Mouse (Mus musculus) lung, postnatal 14 days (tissue): Measurements from ENCODE around the gene Dna2.
"Not testable (repeated sequence)": the region's sequence is repeated elsewhere in the genome, so short reads cannot be mapped to it uniquely, and the experiment has no call there.

Experiments used
- DNase-seq: peaks from one replicate; pipeline ENCODE4 v3.0.0; 2021

Dna2 gene

DNA sequence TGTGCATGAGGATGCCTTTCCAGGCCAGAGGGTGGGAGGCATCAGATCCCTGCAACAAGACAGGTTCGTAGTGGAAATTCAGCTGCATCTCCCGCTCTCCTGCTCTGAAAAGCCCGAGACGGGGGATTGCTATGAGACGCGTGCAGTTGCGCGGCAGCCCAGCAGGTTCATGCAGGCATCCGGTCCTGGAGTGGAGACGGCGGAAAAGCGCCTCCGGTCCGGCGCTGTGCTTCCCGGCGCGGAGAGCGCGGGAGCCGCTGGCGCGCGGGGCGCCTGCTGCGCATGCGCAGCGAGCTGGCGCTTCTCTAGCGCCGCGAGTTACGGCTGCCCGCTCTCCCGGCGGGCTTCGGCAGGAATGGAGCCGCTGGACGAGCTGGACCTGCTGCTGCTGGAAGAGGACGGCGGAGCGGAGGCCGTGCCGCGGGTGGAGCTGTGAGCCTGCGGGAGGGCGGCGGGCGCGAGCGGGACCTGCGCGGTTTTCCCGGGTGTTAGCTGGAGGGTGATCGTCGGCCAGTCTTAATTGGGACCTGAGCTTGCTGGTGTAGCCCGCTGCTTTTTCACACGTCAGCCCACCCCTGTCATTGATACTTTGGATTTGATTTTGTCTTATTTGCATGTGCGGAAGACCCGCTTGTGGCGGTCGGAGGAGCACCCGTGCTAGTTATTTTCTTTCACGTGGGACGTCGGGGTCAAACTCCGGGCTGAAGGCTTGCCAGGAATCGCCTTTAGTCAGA is at the start of gene Dna2:
Dna2 (plus strand) TSS at position 289 of the 734 bp plus-strand sequence.
- DNase-seq = peak; percentile 75

DNA sequence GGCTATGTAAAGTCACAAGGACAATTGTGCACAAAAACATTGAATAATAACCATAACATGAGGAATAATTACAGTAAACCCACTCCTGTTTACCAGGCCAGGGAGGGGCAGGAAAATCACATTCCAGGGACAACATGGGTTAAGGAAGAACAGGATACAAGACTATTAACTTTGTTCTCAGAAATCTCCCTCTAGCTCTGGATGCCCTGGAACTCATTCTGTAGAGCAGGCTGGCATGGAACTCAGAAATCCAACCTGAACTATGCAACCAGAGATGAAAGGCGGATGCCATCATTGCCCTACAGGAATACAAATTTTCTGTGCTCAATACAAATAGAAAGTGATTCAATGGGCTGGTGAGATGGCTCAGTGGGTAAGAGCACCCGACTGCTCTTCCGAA is 49.4 kb upstream of the Dna2 start:
- no peak for DNase-seq

DNA sequence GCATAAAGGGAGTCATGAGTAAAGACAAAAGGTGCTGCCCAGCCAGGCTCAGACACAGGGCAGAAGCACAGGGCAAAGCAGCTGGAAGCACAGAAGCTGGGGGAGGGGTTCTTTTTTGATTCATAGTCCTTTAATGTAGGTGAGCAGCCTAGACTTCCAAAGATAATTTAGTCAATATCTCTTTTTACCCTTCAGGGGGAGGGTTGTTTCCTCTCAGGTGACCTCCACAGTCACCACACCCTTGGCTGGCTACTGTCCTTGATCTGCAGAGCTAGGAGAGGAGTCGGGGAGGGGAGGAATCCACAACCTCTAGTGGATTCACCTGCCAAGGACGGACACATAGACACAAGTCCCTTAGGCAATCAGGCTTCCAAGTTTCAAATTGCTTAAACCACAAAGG is 48.8 kb upstream of the Dna2 start:
- no peak for DNase-seq

DNA sequence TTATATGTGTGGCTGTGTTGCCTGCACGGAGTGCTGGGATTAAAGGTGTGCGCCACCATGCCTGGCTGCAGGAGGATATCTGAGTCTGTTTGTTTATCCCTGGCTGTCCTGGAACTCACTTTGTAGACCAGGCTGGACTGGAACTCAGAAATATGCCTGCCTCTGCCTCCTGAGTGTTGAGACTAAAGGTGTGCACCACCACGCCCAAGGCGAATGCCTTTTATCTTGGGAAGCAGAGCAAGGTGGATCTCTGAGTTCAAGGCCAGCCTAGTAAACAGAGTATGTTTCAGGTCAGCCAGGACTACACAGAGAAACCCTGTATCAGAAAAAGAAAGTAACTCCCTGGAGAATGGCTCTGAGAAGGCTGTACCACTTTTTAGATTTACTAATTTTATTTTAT is 46.7 kb upstream of the Dna2 start:
- DNase-seq = no peak

DNA sequence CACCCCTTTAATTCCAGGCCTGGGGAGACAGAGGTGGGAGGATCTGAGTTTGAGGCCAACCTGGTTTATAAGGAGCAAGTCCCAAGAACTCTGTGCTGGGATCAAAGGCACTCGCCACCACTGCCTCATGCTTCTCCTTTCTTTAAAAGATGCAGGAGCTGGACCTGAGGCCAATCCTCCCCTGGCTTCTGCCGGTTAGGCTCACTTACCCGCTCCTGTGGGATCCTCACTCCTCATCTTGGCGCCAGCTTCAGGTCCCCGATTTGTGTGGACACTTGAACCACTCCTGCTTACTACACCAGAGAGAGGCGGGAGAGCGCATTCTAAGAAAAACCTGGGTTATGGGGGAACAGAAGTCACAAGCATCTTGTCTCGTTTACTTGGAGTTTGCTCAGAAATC is 45.0 kb upstream of the Dna2 start:
- DNase-seq = no peak

DNA sequence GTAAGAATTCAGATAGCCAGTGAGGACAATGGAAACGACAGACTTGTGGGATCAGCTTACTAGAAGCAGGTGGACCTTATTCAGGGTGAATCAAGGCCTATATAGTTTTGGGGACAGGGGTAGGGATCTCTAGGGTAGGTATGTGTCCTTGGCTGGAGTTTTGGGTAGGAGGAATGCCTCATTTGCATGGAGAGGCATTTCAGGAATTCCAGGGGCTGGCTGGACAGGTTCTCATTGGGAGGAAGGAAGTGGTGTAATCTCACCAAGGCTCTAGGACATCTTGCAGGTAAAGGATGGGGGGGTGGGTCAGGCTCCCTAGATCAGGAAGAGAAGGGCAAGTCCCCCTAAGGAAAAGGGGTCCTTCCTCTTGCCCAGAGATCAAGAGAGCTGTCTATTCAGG is 44.0 kb upstream of the Dna2 start:
- no peak for DNase-seq

DNA sequence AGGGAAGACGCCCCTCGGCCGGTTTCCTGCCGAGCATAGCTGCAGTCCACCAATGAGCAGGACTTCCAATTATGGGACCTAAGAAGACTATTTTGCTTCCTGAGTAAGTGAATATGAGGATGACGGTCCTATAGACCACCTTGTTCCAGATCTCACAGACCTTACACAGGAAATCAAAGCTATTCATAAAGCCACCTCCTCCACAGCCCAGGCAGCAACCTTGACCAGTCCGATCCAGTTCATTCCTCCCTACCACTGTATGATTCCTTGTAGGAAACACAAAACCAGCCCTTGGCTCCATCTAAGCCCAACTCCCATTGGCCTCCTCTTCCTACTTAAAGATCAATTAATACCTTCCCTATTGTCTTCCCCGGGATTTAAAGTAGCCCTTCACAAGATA is 40.5 kb upstream of the Dna2 start:
- DNase-seq = no peak

DNA sequence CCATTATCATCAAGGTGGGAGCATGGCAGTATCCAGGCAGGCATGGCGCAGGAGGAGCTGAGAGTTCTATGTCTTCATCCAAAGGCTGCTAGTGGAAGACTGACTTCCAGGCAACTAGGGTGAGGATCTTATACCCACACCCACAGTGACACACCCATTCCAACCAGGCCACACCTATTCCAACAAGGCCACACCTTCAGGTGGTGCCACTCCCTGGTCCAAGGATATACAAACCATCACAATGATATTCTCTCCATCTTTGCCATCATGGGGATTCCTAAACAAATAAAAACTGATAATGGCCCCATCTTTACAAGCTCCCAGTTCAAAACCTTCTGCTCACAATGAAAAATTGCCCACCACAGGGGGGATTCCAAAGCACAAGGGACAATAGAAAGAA is 37.9 kb upstream of the Dna2 start, which contains the start of gene Tet1:
Tet1 (minus strand) TSS at position 101 of the 400 bp plus-strand sequence.
- not testable (repeated sequence) for DNase-seq

DNA sequence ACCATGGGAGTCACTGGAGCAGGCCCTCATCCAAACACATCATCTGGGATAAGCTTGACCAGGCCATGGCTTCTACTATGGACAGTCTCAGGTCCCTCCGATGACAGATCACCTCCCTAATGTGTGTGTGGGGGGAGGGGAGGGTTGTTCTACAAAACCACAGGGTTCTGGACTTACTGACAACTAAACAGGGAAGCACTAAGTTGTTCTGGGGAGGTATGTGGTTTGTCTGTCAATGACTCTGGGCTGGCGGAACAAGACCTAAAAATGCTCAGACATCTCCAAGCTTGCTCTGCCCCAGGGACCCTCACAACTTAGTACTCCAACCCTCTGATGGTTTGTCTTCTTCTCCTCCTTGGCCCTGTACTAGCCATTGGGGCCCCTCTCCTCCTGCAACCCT is 35.7 kb upstream of the Dna2 start:
- no peak for DNase-seq

DNA sequence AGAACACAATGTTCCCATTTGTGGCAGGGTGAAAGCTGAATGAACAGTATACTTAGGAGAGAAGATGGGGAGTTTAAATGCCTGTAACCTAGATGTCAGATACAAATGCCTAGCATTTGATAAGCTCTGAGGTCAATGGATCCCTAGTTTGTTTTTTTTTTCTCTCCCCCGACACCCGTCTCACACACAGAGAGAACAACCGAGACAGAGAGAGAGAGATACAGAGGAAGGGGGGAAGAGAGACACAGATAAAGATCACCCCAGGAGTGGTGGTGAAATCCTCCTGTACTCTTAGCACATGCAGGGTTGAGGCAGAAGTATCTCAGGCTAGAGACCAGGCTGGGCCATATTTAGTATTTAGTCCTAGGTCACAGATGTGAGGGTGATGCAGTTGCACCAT is 27.8 kb upstream of the Dna2 start:
- DNase-seq = no peak

DNA sequence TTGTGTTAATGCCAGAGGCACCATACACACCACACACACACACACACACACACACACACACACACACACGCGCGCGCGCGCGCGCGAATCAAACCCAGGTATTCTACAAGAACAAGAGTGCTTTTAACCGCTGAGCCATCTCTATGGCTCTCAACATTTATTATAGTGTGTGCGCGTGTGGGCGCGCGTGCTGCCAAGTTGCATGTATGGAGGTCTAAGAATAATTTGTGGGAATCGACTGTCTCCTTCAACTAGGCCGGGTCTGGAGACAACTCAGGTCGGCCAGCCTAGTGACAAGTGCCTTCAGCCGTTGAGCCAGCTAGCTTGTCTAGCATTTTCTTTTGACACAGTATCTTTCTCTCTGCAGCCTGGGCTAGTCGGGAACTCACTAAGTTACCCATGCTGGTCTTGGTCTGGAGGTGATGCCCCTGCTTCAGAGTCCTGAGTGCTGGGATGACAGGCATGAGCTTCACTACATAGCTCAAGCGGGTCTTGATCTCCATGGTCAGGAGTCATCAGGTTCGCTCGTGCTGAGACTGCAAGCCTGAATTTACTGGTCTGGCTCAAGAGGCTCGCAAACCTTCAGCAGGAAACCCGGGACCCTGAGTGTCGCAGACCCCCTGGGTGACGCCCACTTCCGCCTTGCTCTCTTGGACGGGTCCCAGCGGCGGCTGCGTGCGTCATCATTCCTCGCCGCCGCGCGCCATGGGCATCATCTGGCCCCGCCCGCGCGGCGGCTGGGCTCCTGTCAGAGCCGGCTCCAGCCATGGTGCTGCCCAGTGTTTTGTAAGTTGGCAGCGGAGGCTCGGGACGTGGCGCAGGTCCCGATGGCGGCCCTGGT is 26.7 kb upstream of the Dna2 start, which contains the start of gene Slc25a16:
Slc25a16 (plus strand) TSS at position 709 of the 841 bp plus-strand sequence.
- peak; percentile 91 for DNase-seq

DNA sequence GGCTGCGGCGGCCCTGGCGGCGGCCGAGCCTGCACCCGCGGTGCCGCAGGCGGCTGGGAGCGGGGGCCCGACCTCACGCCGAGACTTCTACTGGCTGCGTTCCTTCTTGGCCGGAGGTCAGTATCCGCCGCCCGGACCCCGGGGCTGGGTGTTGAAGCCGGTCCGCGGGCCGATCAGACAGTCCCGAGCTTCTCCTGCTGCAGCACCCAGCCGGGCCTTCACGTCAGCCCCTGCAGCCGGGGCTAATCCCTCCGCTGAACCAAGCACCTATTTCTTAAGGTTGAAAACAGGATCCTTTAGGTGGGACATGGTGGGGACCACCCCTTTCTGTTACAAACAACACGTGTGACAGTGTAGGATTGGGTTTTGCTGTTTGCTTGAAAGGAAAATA is 26.1 kb upstream of the Dna2 start:
- DNase-seq = no peak

DNA sequence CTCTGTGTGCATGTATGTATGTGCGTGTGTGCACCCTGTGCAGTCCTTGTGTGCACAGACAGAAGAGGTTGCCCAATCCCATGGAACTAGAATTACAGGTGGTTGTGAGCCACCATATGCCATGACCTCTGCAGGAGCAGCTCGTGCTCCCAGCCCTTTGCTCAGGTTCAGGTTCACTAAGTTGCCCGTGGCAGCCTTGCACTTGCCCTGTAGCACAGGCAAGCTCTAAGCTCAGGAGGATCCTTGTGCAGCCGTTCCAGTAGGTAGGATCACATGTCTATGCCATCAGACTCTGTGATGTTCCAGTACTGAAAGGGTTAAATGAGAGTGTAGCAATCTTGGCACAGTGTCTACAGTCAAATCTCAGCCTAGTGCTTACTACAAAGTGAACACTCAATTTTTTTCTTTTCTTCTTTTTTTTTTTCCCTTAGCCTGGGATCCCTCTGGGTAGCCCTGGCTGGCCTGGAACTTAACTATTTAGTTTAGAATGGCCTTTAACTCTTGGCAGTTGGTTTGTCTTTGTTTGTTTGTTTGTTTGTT is 22.7 kb upstream of the Dna2 start:
- no peak for DNase-seq

DNA sequence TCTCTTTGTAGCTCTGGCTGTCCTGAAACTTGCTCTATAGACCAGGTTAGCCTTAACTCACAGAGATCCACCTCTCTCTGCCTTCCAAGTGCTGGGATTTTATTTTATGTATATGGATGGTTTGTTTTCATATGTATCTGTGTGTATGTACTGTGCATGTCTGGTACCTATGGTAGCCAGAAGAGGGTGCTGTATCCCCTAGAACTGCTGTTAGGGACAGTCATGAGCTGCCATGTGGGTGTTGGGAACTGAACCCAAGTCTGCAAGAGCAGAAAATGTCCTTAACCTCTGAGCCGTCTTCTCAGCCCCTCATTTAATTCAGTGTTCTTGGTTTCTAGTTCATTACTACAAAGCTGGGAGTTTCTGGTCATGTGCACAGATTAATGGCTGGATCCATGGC is 14.4 kb upstream of the Dna2 start:
- no peak for DNase-seq

DNA sequence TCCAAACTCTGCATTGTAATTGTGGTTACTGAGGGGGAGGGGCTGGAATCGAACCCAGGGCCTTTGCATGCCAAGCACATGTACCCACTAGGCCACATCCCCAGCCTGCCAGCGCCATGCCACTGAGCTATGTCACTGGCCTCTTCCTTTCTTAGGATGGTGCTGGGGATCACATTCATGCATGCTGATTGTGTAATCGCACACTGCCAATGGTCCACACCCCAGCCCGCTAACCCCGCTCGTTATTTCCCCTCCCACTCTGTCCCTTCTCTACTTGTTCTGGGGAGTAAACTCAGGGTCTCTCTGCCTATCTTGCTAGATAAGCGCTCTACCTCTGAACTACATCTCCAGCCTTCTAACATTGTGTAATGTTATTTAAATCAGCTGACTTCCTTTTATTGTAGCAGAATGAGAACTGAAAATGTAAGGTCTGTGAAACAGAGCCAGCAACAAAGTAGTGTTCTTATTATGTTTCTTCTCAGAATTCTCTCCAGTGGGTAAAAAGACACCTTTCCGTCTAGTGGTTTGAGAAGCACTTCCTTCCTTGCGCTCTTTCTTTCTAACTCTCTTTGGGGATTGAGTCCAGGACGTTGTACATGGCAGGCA is 1.7 kb upstream of the Dna2 start:
- DNase-seq = no peak

DNA sequence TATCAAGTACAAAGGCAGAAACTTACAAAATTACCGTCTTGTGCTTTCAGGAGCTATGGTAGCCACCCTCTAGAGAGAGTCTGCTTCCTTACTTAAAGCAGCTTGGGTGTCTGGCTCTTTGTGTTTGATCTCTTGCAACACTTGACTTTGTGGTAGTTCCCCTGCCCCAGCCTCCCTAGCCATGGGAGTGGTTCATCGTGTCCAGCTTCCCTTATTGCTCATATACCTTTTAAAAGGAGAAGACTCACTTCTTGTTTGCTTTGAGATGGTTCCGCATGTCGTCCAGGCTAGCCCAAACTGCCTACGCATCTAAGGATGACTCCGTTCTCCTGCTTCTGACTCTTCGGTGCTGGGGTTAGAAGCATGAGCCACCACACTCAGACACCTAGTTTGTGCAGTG is 1.7 kb downstream of the Dna2 start:
- peak; percentile 3 for DNase-seq

DNA sequence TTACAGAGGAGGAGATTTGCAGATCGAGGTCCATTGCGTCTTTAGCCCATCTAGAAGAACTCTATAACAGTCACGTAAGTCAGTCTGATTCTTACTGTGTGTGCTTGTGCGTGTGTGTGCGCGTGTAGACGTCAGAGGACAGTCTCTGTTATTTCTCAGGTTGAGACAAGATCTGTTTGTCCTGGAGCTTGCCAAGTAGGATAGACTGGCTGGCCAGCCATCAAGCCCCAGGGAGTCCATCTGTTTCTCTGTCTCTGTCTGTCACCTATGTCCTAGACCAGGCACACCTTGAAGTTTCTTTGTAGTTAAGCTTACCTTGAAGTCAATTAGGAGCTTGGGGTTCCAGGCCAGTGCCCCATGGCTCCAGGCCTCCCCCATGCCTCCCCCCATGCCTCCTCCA is 17.1 kb downstream of the Dna2 start:
- DNase-seq = no peak

DNA sequence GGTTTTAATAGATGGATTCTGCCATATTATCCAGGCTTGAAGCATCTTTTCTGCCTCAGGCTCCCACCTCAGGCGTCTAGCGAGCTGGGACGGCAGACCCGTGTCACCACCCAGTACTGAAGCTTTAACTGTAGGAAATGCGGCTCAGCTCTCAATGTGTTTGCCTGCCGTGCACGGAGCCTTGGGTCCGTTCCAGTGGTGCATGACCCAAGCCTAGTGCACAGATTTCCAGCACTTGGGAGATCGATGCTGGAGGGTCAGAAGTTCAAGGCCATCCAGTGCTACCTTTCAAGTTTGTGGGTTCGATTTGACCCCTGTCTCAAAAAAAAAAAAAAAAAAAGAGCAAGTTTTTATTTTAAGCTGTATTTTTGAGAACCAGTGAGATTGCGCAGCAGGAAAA is 19.0 kb downstream of the Dna2 start:
- DNase-seq = no peak

DNA sequence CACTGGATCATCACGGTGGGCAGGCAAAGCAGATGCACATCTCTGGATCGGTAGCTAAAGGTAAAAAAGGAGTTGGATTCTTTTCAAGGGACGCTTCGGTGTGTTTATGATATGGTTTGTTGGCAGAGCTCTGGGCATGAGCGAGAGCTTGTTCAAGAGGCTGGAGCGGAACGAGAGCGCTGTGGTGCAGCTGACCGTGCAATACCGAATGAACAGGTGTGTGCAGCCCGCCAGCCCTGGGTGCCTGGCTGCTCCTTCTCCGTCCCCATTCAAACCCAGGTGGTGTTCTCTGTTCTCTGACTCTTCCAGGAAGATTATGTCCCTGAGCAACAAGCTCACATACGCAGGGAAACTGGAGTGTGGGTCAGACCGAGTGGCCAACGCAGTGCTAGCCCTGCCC is 19.5 kb downstream of the Dna2 start:
- DNase-seq = no peak

DNA sequence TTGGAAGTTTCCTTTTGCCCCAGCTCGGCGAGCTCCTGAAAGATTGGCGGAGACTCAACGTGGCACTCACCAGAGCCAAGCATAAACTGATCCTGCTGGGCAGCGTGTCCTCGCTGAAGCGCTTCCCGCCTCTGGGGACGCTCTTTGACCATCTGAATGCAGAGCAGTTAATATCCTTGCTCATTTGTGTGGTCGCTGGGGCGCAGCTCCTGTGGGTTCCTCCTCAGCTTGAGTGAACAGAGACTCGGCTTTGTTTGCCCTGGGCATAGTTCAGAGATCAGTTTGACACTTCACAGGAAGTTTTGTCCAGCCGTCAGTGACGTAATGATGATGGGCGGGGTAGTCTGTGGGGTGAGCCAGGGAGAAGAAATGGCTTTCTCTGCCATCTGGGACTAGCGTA is 25.0 kb downstream of the Dna2 start:
- peak; percentile 1 for DNase-seq

DNA sequence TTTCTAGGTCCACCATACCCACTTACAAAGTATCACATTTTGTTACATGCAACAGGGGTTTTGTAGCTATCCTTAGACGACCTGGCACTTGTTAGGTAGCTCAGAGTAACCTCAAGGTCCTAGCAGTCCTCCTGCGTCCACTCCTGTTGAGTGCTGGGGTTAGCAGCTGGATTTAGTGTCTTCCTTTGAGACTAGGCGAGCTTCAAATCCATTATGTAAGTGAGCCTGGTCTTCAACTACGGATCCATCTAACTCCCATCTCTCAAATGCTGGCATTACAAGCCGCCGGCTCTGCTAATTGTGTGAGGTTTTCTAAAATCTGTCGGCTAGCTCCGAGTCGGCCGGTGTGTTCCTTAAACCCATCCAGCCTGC is 32.8 kb downstream of the Dna2 start:
- DNase-seq = no peak

DNA sequence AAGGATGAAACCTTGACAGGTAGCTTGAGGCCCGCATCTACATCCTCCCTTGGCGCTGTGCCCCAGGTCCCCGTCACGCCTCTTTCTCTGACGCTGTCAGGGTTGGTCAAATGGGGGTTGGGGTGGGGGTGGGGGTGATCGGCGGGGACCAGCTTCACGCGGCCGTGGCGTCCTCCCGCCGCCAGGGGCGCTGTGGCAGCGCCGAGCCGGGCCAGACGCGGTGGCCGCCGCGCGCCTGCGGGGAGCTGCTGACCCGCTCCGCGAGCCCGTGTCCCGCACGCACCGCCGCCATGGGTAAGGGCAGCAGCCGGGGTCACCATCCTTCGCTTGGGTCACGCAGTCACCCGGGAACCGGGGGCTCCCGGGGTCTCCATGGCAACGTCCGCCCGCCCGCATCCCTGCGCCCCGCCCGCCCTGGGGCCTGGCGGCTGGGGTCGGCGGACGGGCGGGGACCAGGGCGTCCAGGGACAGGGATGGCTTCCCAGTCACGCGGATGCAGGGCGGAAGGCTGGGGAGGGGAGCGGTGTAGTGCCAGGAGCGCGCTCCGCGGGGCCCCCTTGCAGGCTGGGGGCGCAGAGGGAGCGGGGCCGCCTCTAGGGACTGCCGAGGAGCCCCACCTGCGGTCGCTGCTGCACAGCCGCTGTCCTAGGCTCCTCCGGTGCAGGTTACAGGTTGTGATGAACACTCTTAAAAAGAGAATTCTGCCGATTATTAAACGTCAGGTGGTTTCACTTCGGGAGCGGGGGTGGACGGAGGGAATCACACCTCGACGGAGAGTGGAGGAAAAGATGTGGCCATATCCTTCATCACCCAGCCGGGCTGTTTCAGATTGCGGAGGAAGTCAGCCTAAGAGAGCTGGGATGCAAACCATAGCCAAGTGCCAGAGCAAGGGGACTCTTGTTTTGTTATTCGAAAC is 33.5 kb downstream of the Dna2 start, which contains the start of gene Rufy2:
Rufy2 (plus strand) TSS at position 185 of the 916 bp plus-strand sequence.
- DNase-seq = peak; percentile 83
